Mouse (Mus musculus) stomach, embryonic 16.5 days (tissue): ENCODE measurements around the gene Clk4. TPM values are rescaled to one million over a fixed set of nuclear protein-coding genes. Genes with fewer than 3 reads are reported as not detected.

Source experiments
- ATAC-seq: fragments of 200-750 bp; cut with Nextera tagmentation; 2 replicates; pipeline ENCODE4 v1.8.0; 2017; ENCODE audit warnings: moderate number of reproducible peaks, moderate TSS enrichment; ENCODE audit not compliant: insufficient read depth, low FRiP score
- H3K27ac ChIP-seq: fragments of 300-500 bp; sonication (generic); 2 replicates; pipeline ENCODE4 v1.5.1; 2014; ENCODE audit warnings: low read length
- H3K27me3 ChIP-seq: fragments of 300-500 bp; sonication (generic); 2 replicates; pipeline ENCODE4 v1.6.1; 2014; ENCODE audit warnings: low read length, control low read depth, mixed read lengths; ENCODE audit not compliant: control insufficient read depth, insufficient read depth
- H3K36me3 ChIP-seq: fragments of 300-500 bp; sonication (generic); 2 replicates; pipeline ENCODE4 v1.6.1; 2014; ENCODE audit warnings: low read length; ENCODE audit not compliant: control insufficient read depth, insufficient read depth
- H3K4me1 ChIP-seq: fragments of 300-500 bp; sonication (generic); 2 replicates; pipeline ENCODE4 v1.6.1; 2014; ENCODE audit warnings: low read length, control low read depth, mixed read lengths; ENCODE audit not compliant: control insufficient read depth, insufficient read depth
- H3K4me2 ChIP-seq: fragments of 300-500 bp; sonication (generic); 2 replicates; pipeline ENCODE4 v1.6.1; 2014; ENCODE audit warnings: low read depth, low read length, mixed read lengths
- H3K4me3 ChIP-seq: fragments of 300-500 bp; sonication (generic); replicated peaks from 2 replicates; pipeline ENCODE4 v1.5.1; 2014; ENCODE audit warnings: mild to moderate bottlenecking, low read length
- H3K9ac ChIP-seq: fragments of 300-500 bp; sonication (generic); 2 replicates; pipeline ENCODE4 v1.6.1; 2014; ENCODE audit warnings: low read length
- H3K9me3 ChIP-seq: fragments of 300-500 bp; sonication (generic); replicated peaks from 2 replicates; pipeline ENCODE4 v1.6.1; 2016; ENCODE audit warnings: low read length, control low read depth; ENCODE audit not compliant: control insufficient read depth
- WGBS: fragments of 180-500 bp; shearing (Covaris S2); extraction: QIAGEN DNeasy Blood & Tissue Kit; methylation state at CpG from one replicate; pipeline ENCODE4 v1.1.7; 2014; 5-methylcytosine and 5-hydroxymethylcytosine counted together
- polyA plus RNA-seq: library from polyadenylated mRNA; unstranded; fragments of >200 nt; fragmentation: Nextera tagmentation; extraction: Ambion mirVana; gene quantifications from 2 replicates; pipeline ENCODE4 v1.2.1, GENCODE M21; 2015

Gene Clk4
- polyA plus RNA-seq, 1 experiment from 2014 or later: 115 TPM

- ATAC-seq: no peak
- Histone ChIP-seq H3K9ac (no peak overlapping the region), H3K4me1 (0 out of 2 replicates have a peak, but pooled peaks cover 2% of the 10 kb centered on the region), H3K36me3 (no peaks in the 10 kb centered on the region), H3K4me2 (no peak overlapping the region), H3K27me3 (no peaks in the 10 kb centered on the region), H3K9me3 (no peaks in the 10 kb centered on the region; the same call in 1 of the 2 replicates), H3K4me3 (no peak overlapping the region), H3K27ac (no peak overlapping the region)
- 83% methylated on average over 4 of the region's 4 CpGs for WGBS
Observed at GRCm38 (mm10) chr11:51298691-51299090, 37.2 kb downstream of the Clk4 start.

- Histone ChIP-seq H3K4me1 (no peaks in the 10 kb centered on the region), H3K9ac (no peak overlapping the region), H3K4me3 (no peak overlapping the region), H3K36me3 (no peaks in the 10 kb centered on the region), H3K27me3 (no peaks in the 10 kb centered on the region), H3K9me3 (no peaks in the 10 kb centered on the region), H3K27ac (no peak overlapping the region), H3K4me2 (no peak overlapping the region)
- no peak for ATAC-seq
- WGBS: 72% methylated on average over 5 of the region's 5 CpGs
Observed at GRCm38 (mm10) chr11:51302396-51302795, 40.9 kb downstream of the Clk4 start.

GRCm38 (mm10) chr11:51303981-51304553 lies 42.5 kb downstream of the Clk4 start:
- 53% methylated on average over 12 of the region's 12 CpGs for WGBS
- Histone ChIP-seq H3K4me3 (no peak overlapping the region), H3K27ac (no peak overlapping the region), H3K4me2 (no peak overlapping the region), H3K9ac (no peak overlapping the region), H3K4me1 (no peaks in the 10 kb centered on the region), H3K36me3 (no peaks in the 10 kb centered on the region), H3K9me3 (no peaks in the 10 kb centered on the region), H3K27me3 (no peaks in the 10 kb centered on the region)
- ATAC-seq: no peak

GRCm38 (mm10) chr11:51308306-51308705 lies 46.8 kb downstream of the Clk4 start:
- Histone ChIP-seq H3K27ac (no peak overlapping the region), H3K9me3 (no peaks in the 10 kb centered on the region), H3K4me3 (no peak overlapping the region), H3K4me1 (no peaks in the 10 kb centered on the region), H3K4me2 (no peak overlapping the region), H3K9ac (no peak overlapping the region), H3K36me3 (no peaks in the 10 kb centered on the region), H3K27me3 (no peaks in the 10 kb centered on the region)
- ATAC-seq: no peak
- WGBS: 54% methylated on average over 5 of the region's 5 CpGs

- 81% methylated on average over 8 of the region's 8 CpGs for WGBS
- Histone ChIP-seq H3K27me3 (no peaks in the 10 kb centered on the region), H3K9me3 (no peaks in the 10 kb centered on the region), H3K4me3 (no peak overlapping the region), H3K4me2 (no peak overlapping the region), H3K9ac (no peak overlapping the region), H3K4me1 (no peaks in the 10 kb centered on the region), H3K36me3 (no peaks in the 10 kb centered on the region), H3K27ac (no peak overlapping the region)
- ATAC-seq: no peak
Observed at GRCm38 (mm10) chr11:51311846-51312245, 50.3 kb downstream of the Clk4 start.

GRCm38 (mm10) chr11:51315991-51316810 lies 54.7 kb downstream of the Clk4 start:
- no peaks in the 10 kb centered on the region for H3K36me3 ChIP-seq
- H3K4me3 ChIP-seq: no peak overlapping the region
- WGBS: 74% methylated on average over 7 of the region's 7 CpGs
- ATAC-seq: no peak
- no peak overlapping the region for H3K4me2 ChIP-seq
- no peaks in the 10 kb centered on the region for H3K4me1 ChIP-seq
- H3K27me3 ChIP-seq: no peaks in the 10 kb centered on the region
- 0 out of 2 replicates have a peak, but pooled peaks cover 4% of the 10 kb centered on the region for H3K9me3 ChIP-seq
- no peak overlapping the region for H3K27ac ChIP-seq
- no peak overlapping the region for H3K9ac ChIP-seq

- no peak for ATAC-seq
- Histone ChIP-seq H3K9me3 (0 out of 2 replicates have a peak, but pooled peaks cover 5% of the 10 kb centered on the region), H3K9ac (no peak overlapping the region), H3K4me1 (no peaks in the 10 kb centered on the region), H3K4me2 (no peak overlapping the region), H3K27ac (no peak overlapping the region), H3K27me3 (no peaks in the 10 kb centered on the region), H3K36me3 (no peaks in the 10 kb centered on the region), H3K4me3 (no peak overlapping the region)
Observed at GRCm38 (mm10) chr11:51320609-51321008, 59.1 kb downstream of the Clk4 start.

GRCm38 (mm10) chr11:51326908-51327307 lies 65.4 kb downstream of the Clk4 start:
- Histone ChIP-seq H3K9me3 (no peaks in the 10 kb centered on the region), H3K36me3 (no peaks in the 10 kb centered on the region), H3K27ac (no peak overlapping the region), H3K4me2 (no peak overlapping the region), H3K4me1 (no peaks in the 10 kb centered on the region), H3K27me3 (no peaks in the 10 kb centered on the region), H3K4me3 (no peak overlapping the region), H3K9ac (no peak overlapping the region)
- WGBS: 67% methylated on average over 6 of the region's 6 CpGs
- no peak for ATAC-seq

GRCm38 (mm10) chr11:51328387-51328942 lies 66.9 kb downstream of the Clk4 start:
- ATAC-seq: no peak
- Histone ChIP-seq H3K27me3 (no peaks in the 10 kb centered on the region), H3K9me3 (no peaks in the 10 kb centered on the region), H3K9ac (no peak overlapping the region), H3K4me3 (no peak overlapping the region), H3K36me3 (no peaks in the 10 kb centered on the region), H3K4me2 (no peak overlapping the region), H3K4me1 (no peaks in the 10 kb centered on the region), H3K27ac (no peak overlapping the region)
- 78% methylated on average over 12 of the region's 12 CpGs for WGBS
